Mouse (Mus musculus) brown adipose tissue, adult 24 weeks (tissue): Measurements from ENCODE around the gene Ncmap. TPM values are rescaled to one million over a fixed set of nuclear protein-coding genes. Genes with fewer than 3 reads are reported as not detected.

Experiments used
- H3K27ac ChIP-seq: fragments of 200-500 bp; replicated peaks from 2 replicates; pipeline ENCODE4 v1.5.1; 2012; ENCODE audit warnings: low read depth, mild to moderate bottlenecking, low read length
- H3K4me1 ChIP-seq: fragments of 200-500 bp; 2 replicates; pipeline ENCODE4 v1.6.1; 2012; ENCODE audit warnings: low read length, mixed read lengths; ENCODE audit not compliant: control insufficient read depth, insufficient read depth, insufficient read length
- H3K4me3 ChIP-seq: fragments of 200-500 bp; 2 replicates; pipeline ENCODE4 v1.5.1; 2012; ENCODE audit warnings: low read depth, mild to moderate bottlenecking, low read length, moderate library complexity; ENCODE audit not compliant: insufficient read depth
- polyA plus RNA-seq: library from polyadenylated mRNA; stranded (reverse); fragments of >200 nt; gene quantifications from 2 replicates; pipeline ENCODE4 v1.2.4, GENCODE M21; 2012; ENCODE audit not compliant: missing spikeins, insufficient read depth, insufficient read length

Gene Ncmap
- polyA plus RNA-seq: 0.71 TPM in 1 of 2 replicates, not detected in the other

DNA sequence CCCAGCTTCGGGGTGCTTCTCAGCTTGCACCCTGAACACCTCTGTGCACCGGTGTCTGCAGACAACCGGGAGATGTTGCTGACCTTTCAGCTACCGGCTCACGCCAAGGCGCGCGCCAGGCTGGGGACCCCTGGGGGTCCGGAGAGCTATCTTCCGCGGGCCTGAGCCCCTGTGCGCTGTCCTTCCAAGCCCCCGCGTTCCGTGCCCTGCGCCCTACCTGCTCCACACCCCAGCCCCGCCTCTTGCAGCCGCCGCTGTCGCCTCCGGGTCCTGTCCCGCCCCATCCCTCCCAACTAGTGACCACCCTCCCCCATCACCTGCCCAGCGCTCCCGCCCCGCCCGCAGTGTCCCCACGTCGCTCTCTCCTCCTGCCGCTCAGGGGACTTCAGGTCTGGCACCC, at the start of gene Ncmap:
TSS of gene Ncmap (minus strand) at position 237 of the 400 bp plus-strand sequence.
- Histone ChIP-seq H3K4me3 (no peak within 1 kb of the TSS), H3K27ac (no peak within 1 kb of the TSS), H3K4me1 (no peaks in the 10 kb centered on the region)

DNA sequence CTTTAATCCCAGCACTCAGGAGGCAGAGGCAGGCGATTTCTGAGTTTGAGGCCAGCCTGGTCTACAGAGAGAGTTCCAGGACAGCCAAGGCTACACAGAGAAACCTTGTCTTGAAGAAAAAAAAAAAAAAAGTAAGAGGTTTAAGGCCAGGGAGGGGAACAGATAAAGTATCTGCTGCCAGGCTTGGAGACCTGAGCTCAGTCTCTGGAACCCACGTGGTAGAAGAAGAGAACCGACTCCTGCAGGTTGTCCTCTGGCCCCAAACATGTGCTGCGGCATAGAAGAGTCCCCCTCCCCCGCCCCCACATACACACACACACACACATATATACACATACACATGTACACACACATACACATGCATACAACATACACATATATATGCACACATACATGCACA, 44.4 kb upstream of the Ncmap start:
- Histone ChIP-seq H3K4me1 (peaks cover 2% of the 10 kb centered on the region; the same call in 1 of the 2 replicates), H3K27ac (no peak overlapping the region), H3K4me3 (no peak overlapping the region)

DNA sequence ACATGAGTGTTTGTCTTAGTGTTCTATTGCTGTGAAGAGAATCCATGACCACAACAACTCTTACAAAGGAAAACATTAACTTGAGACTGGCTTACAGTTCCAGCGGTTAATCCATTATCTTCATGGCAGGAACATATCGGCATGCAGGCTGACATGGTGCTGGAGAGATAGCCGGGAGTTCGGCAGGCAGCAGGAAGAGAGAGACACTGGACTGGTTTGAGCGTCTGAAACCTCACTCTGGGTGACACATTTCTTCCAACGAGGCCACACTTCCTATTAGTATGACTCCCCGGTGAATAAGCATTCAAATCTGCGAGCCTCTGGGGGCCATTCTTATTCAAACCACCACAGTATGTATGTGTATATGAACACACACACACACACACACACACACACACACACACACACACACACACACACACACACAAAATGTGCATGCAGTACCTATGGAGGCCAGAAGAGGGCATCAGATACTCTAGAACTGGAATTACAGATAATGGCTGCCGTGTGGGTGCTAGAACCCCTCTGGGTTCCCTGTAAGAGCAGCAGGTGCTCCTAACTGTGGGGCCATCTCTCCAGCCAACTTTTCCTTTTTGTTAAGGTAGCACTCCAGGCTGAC, 42.0 kb upstream of the Ncmap start:
- Histone ChIP-seq H3K4me1 (peaks cover 2% of the 10 kb centered on the region; the same call in 1 of the 2 replicates), H3K27ac (no peak overlapping the region), H3K4me3 (no peak overlapping the region)

DNA sequence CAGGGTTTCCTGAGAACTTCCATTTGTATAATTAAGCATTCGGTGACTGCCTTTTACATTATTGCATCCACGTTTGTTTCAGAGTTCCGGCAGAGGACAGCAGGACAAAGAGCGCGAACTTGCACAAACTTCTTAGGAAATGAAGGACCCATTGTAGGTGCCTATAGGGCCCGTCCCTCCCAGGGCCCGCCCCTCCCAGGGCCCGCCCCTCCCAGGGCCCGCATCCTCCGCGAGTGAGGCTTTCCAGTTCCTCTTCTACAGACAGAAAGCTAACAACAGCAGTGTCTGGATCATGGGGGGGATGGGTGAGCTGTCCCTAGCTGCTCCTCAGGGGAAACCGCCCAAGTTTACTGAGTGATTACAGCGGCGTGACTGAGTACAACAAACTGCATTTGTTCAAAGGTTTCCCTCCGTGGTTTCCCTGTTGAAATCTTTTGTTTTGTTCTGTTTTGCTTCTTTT, 41.2 kb upstream of the Ncmap start:
- Histone ChIP-seq H3K4me3 (0 out of 2 replicates have a peak overlapping the region, but pooled peaks have one; percentile 5), H3K27ac (no peak overlapping the region; the same call in 1 of the 2 replicates)

DNA sequence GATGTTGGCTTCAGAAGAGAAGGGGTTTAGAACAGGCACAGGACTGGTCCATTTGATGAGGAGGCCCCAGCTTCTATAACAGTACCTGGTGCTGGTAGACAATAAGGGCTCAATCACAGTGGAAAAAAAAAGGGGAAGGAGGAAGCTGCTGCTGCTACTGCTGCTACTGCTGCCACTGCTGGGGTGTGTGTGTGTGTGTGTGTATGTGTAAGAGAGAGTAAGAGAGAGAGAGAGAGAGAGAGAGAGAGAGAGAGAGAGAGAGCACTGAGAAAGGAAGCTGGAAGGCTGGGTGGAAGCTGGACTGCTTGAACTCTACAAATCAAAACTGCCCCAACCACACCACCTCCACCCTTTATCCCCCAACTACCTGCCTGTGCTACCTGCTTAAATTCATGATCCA, 39.9 kb upstream of the Ncmap start:
- Histone ChIP-seq H3K4me3 (no peak overlapping the region), H3K4me1 (peaks cover 4% of the 10 kb centered on the region; the same call in 1 of the 2 replicates), H3K27ac (no peak overlapping the region)

More for the DNA sequence above, 41.2 kb upstream of the Ncmap start:
- peaks cover 4% of the 10 kb centered on the region; the same call in 1 of the 2 replicates for H3K4me1 ChIP-seq

DNA sequence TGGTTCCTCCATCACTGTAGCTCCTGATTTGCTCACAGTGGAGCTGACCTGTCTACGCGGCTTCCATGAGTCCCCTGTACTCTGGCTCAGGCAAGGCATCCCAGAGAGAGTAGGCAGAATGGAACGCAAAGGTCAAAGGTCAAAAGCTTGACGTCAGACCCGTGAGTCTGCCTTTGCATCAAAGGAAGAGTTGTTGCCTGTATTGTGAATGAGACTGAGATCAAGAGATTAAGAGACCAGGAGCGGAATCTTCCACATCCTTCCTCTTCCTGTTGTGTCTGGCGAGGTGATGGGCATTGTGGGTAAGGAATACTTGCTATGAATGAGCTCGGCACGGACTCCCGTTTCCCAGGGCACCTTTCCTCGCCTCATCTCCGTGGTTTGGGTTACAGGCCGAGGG, 38.3 kb upstream of the Ncmap start:
- Histone ChIP-seq H3K4me1 (peaks cover 4% of the 10 kb centered on the region; the same call in 1 of the 2 replicates), H3K4me3 (no peak overlapping the region), H3K27ac (no peak overlapping the region; the same call in 1 of the 2 replicates)

DNA sequence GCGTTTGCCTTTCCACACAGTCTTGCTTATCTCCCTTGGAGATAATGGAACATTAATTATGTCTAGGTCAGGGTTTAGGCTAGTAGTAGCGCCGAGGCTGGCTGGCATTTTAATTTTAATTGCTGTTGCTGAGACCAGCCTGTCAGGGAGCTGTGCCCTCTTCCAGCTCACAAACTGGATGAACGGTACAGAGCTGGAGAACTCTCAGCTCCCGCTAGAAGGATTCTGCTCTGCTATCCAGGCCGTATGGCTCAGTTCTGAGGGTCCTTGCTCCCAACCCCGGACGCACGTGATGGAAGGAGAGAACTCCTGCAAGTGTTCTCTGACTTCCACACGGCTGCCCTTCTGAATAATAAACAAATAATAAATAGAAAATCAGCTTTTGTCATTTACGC, 36.4 kb upstream of the Ncmap start:
- Histone ChIP-seq H3K27ac (peak overlapping the region; percentile 46; the same call in 1 of the 2 replicates), H3K4me1 (0 out of 2 replicates have a peak, but pooled peaks cover 2% of the 10 kb centered on the region), H3K4me3 (peak overlapping the region; percentile 69)

DNA sequence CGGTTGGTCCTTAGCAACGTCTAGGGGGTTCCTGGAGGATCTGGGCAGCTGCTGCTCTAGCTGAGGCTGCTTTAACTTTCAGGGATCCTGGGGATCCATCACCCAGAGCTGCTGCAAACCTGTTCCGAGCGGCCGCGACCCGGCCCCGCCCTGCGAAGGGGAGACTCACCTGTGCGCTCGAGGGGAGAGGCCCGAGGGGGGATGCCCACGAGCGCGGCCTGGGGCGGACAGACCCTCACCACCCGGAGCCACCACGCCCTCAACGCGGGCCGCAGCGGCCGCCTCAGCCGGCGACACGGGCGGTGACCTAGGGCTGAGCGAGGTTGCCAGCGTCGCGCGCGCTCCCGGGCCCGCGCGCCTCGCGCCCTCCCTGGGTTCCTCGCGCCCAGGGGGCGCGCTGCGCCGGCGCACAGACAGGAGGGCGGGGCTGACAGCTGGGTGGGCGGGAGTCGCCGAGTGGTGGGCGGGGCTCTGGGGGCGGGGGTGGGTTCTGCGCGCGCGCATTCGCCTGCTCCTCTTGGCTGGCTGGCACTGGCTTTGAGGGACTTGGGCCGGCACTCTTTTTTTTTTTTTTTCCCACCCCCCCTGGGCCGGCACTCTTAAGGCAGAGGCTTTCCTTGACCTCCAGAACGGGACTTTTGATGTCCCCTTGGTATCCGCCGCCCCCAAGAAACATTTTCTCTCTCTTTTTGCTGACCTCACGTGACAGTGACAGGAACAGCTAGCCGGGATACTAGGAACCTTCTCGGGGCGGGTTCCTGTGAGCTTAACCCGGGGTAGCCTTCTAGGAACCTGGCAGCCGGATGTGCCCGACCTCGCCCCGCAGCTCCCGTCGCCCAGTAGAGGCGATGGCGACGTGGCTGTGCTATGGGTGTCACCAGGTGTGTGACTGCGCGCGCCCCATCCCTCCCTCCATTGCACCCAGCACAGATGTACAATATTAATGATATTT, 35.7 kb upstream of the Ncmap start, which contains the start of gene Rcan3:
TSS of gene Rcan3 (minus strand) at position 411 of the 952 bp plus-strand sequence.
- Histone ChIP-seq H3K27ac (peak within 1 kb of the TSS; percentile 46), H3K4me3 (peak within 1 kb of the TSS; percentile 93)

DNA sequence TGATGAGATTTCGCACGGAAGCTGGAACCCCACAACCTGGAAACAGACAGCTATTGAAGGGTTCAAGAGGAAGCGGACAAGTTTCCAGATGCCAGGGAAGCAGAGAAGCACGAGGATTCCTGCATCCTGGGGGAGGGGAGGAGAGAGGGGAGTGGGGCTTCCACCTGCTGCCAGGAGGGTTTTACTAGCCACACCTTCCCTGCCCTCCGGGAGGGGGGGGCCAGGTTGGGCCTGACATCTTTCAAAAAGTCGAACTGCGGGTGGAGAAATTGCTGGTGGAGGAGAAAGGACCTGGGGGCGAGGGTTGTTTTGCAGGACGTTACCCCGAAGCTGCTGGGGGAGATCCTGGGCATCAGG, 35.0 kb upstream of the Ncmap start:
- Histone ChIP-seq H3K27ac (no peak overlapping the region), H3K4me1 (0 out of 2 replicates have a peak, but pooled peaks cover 2% of the 10 kb centered on the region), H3K4me3 (peak overlapping the region; percentile 93)

More for the DNA sequence above, 35.7 kb upstream of the Ncmap start, which contains the start of gene Rcan3:
- 0 out of 2 replicates have a peak, but pooled peaks cover 2% of the 10 kb centered on the region for H3K4me1 ChIP-seq

DNA sequence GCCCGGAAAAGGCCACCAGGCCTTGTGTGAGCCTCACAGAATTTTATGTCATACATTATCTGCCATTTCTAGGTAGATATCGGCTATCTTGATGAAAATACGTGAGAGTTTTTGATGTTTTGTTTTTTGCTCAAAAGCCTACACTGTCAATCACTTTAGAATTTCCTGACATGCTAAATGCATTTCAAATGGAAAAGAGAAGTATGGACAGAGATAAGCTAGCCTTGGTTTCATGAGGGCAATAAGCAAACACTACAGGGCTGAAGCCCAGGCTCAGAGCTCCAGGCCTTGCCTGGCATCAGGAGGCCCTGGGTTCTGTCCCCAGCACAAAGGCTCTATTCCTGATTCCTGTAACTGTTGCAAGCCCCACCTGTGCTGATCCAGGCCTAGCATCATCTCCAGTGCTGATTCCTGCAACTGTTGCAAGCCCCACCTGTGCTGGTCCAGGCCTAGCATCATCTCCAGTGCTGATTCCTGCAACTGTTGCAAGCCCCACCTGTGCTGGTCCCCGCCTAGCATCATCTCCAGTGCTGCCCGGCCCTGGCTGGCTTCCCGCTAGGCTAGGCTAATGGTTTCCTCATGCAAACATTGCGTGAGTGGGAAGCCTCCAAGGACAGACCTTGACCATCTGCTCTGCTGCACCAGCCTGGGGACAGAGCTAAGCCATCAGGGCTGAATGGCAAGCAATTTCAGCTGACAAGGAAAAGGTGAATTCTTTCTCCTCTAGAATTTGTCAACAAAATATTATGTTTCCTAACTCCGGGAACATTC, 32.1 kb upstream of the Ncmap start:
- peaks cover 5% of the 10 kb centered on the region for H3K4me1 ChIP-seq
- H3K27ac ChIP-seq: no peak overlapping the region
- H3K4me3 ChIP-seq: no peak overlapping the region

DNA sequence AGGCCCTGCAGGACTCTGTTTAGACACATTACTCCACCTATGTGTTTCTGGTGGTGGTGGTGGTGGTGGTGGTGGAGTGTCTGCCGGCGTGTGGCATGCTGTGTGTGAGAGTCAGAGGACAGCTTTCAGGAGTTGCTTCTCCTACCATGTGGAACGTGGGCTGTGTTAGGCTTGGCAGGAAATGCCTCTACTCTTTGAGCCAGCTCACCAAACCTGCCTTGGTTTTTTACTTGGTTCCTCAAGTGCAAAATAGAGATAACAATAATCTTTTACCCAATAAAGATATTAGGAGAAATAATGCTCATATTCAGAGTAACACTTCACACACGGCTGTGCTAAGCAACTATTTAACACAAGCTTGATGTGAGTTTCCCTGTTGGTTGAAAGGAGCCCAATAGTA, 31.4 kb upstream of the Ncmap start:
- no peak overlapping the region for H3K4me3 ChIP-seq
- H3K4me1 ChIP-seq: peaks cover 4% of the 10 kb centered on the region
- no peak overlapping the region for H3K27ac ChIP-seq

DNA sequence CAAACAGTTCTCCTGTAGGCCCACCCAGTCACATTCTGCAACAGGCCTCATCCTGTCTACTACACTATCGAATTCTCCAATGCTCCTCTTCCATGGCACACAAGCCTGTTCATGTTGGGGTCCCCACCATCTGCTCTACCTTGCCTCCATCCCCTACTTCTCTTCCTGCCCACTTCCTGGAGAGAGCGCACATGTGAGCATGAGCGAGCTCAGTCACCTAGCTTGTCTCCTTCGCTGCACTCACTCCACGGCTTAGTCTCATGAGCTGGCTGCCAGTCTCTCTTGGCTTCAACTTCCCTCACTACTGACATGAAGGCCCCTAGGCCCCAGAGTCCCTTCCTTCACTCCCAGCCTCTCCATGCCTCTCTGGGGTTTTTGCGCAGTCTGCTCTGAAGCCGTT, 28.6 kb upstream of the Ncmap start:
- Histone ChIP-seq H3K4me3 (no peak overlapping the region), H3K27ac (no peak overlapping the region), H3K4me1 (peaks cover 3% of the 10 kb centered on the region)

DNA sequence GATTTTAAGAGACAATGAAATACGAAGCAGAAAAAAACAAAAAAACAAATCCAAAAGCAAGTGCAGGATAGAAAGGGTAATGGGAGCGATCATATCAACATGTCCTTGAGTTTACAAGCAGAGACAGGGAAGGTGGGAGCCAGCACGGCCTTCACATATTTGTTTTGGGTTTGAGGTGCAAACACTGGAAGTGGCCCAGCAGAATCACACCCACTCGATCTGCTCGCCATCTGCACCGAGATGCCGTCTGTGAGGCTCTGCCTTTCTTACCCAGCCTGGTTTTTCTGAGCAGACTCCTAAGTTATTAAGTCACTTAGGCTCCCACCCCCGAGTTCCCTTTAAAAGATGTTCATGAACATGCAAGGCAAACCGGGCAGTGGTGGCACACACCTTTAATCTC, 27.6 kb upstream of the Ncmap start:
- Histone ChIP-seq H3K27ac (no peak overlapping the region), H3K4me1 (peaks cover 3% of the 10 kb centered on the region), H3K4me3 (no peak overlapping the region)

DNA sequence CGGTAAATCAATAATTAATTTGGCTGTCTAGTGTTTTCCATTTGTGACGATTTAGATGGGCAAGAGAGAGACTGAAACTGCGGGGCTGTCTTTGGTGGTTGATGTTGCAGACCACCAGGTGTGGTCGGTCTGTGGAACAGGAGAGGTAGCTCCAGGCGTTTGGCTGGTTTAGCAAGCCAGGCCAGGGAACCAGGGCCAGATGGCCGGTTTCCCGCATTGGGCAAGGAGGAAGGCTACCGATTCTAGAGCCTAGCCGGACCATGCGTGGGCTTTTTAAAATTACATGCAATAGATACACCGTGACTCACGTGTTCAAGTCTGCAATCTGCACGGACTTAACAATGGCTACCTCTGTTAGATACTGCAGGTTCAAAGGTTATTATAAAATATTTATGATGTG, 22.9 kb upstream of the Ncmap start:
- Histone ChIP-seq H3K27ac (no peak overlapping the region), H3K4me3 (no peak overlapping the region), H3K4me1 (no peaks in the 10 kb centered on the region)
